In genomic region chr8:29976651-29977350, GRCm38 (mm10) we compare ENCODE assay signal across 24 mouse cellular contexts.
"Had no signal": no experiment of that assay in that cellular context is flagged by ENCODE, and none has a peak within 500 bp of the region (broad histone marks: within the 10 kb centered on the region; RNA-seq: fewer than 3 reads in every experiment).

No protein-coding gene starts in this region.

- H3K4me1 ChIP-seq: liver, embryonic 12.5 days; liver, embryonic 15.5 days; lung, embryonic 15.5 days; megakaryocyte, embryonic 14.5 days; neural tube, embryonic 12.5 days had no signal

- H3K4me2 ChIP-seq: limb, embryonic 13.5 days; liver, embryonic 12.5 days; liver, embryonic 15.5 days; lung, embryonic 15.5 days; midbrain, embryonic 15.5 days; neural tube, embryonic 12.5 days; neural tube, embryonic 15.5 days had no signal

- H3K9me3 ChIP-seq: limb, embryonic 10.5 days; limb, embryonic 13.5 days; liver, embryonic 15.5 days; lung, embryonic 15.5 days; megakaryocyte, embryonic 14.5 days; midbrain, embryonic 10.5 days; midbrain, embryonic 15.5 days; neural tube, embryonic 12.5 days; neural tube, embryonic 15.5 days had no signal

- H3K36me3 ChIP-seq: limb, embryonic 10.5 days; limb, embryonic 13.5 days; liver, embryonic 12.5 days; liver, embryonic 15.5 days; lung, embryonic 15.5 days; midbrain, embryonic 10.5 days; midbrain, embryonic 15.5 days; neural tube, embryonic 12.5 days; neural tube, embryonic 15.5 days had no signal

- DNase-seq: kidney, postnatal 36 days; layer of hippocampus, postnatal 36 days; liver; lung, adult 18-20 months; lung, postnatal 10 days; lung, postnatal 36 days; right cerebral cortex, adult 18-20 months; right cerebral cortex, postnatal 14 days; right cerebral cortex, postnatal 4 days; thymus, adult 2 months; thymus, postnatal 14 days; thymus, postnatal 4 days had no signal

- H3K9ac ChIP-seq: limb, embryonic 13.5 days; liver, embryonic 12.5 days; liver, embryonic 15.5 days; lung, embryonic 15.5 days; midbrain, embryonic 15.5 days; neural tube, embryonic 12.5 days; neural tube, embryonic 15.5 days had no signal

- H3K4me3 ChIP-seq: limb, embryonic 10.5 days; limb, embryonic 13.5 days; liver, embryonic 12.5 days; liver, embryonic 15.5 days; lung, embryonic 15.5 days; megakaryocyte, embryonic 14.5 days; midbrain, embryonic 10.5 days; midbrain, embryonic 15.5 days; neural tube, embryonic 12.5 days; neural tube, embryonic 15.5 days had no signal

- ATAC-seq: liver, embryonic 12.5 days; midbrain, embryonic 15.5 days had no signal

- H3K27me3 ChIP-seq: limb, embryonic 13.5 days; liver, embryonic 12.5 days; liver, embryonic 15.5 days; lung, embryonic 15.5 days; megakaryocyte, embryonic 14.5 days; midbrain, embryonic 15.5 days; neural tube, embryonic 12.5 days; neural tube, embryonic 15.5 days had no signal

- H3K27ac ChIP-seq: kidney, postnatal 0 days; limb, embryonic 10.5 days; limb, embryonic 13.5 days; liver, embryonic 12.5 days; liver, embryonic 15.5 days; lung, embryonic 15.5 days; midbrain, embryonic 10.5 days; midbrain, embryonic 15.5 days; neural tube, embryonic 12.5 days; neural tube, embryonic 15.5 days; stomach, postnatal 0 days had no signal
